Mouse (Mus musculus) MEL (cell line): ENCODE data around the gene Ddx55.
A peak's percentile ranks its signal among the peaks of the same experiment; 100 is the strongest.

Experiments
- CTCF ChIP-seq, 3 experiments: IDR thresholded peaks in 2 of 3; conservative IDR thresholded peaks in 1 of 3; 2 replicates each; pipeline ENCODE4 v1.5.1; 2011 to 2012; ENCODE audit warnings: low read length in 3 of 3, low read depth in 2 of 3, mild to moderate bottlenecking in 2 of 3, improper control_type of control experiment in 1 of 3, inconsistent platforms in 1 of 3, mixed read lengths in 1 of 3, moderate library complexity in 1 of 3; ENCODE audit not compliant: control insufficient read depth in 1 of 3, insufficient read depth in 1 of 3, poor library complexity in 1 of 3, severe bottlenecking in 1 of 3
- GATA1 ChIP-seq: IDR thresholded peaks from 2 replicates; pipeline ENCODE4 v1.6.1; 2011; ENCODE audit warnings: low read depth, low read length, improper control_type of control experiment
- NRF1 ChIP-seq: IDR thresholded peaks from 2 replicates; pipeline ENCODE4 v1.6.1; 2014; ENCODE audit warnings: low read depth, mild to moderate bottlenecking, inconsistent platforms, low read length, improper control_type of control experiment, moderate library complexity; ENCODE audit not compliant: poor library complexity, insufficient read depth, severe bottlenecking

DNA sequence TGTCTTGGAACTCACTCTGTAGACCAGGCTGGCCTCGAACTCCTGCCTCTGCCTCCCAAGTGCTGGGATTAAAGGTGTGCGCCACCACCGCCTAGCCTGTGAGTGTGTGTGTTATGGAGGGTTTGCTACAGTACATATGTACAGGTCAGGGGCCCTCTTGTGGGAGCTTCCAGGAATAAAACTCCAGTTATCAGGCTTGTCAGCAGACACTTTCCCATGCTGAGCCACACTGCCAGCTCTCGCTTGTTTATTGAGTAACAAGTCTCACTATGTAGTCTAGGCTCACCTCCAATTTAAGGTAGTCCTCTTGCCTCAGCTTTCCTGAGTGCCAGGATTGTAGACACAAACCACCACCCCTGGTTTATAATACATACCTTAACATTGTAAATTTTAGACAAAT lies 51.6 kb downstream of the Ddx55 start:
- TF ChIP-seq CTCF (IDR thresholded peaks at IDR 0.05 in 2 of 3, conservative IDR thresholded peaks at IDR 0.05 in 1 of 3; ENCODE audit: control insufficient read depth in 1 of 3, insufficient read depth in 1 of 3, low read depth in 2 of 3, low read length in 3 of 3, poor library complexity in 1 of 3, severe bottlenecking in 1 of 3), result peak in 1 of 3 experiments; percentile 21; a peak in 1 of 6 replicates
- no peak for TF ChIP-seq NRF1
- TF ChIP-seq GATA1, result no peak
